Mouse (Mus musculus) lung, adult 18-20 months (tissue): ENCODE data around the gene Kcnb1.

Experiments used
- DNase-seq, 2 experiments: peaks; one replicate each; pipeline ENCODE4 v3.0.0; 2022; ENCODE audit warnings: mixed read lengths in 2 of 2

Kcnb1 gene

DNA sequence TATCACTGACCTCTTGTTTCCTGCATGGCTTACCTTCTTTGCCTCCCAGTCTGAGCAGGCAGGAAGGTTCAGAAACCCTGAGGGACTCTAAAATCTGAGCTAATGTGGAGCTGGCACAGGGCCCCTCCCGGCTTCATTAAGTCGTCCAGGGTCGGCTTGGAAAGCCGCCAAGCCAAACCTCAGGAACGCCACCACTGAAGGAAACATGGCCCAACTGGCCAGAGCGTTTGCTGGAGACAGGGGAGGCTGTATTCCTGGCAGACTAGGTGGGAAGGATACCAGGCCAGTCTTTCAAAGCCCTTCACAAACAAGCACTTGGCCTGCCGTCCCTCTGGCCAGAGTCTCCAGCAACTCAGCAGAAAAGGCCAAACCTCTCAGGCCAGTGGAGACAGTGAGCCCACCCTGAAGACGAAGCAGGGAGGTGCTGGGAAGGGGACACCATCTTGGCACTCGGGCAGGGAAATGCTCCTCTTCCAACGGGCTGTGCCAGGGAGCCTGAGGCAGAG is 27.4 kb downstream of the Kcnb1 start:
- DNase-seq, result peak in 1 of 2 experiments; percentile 28

DNA sequence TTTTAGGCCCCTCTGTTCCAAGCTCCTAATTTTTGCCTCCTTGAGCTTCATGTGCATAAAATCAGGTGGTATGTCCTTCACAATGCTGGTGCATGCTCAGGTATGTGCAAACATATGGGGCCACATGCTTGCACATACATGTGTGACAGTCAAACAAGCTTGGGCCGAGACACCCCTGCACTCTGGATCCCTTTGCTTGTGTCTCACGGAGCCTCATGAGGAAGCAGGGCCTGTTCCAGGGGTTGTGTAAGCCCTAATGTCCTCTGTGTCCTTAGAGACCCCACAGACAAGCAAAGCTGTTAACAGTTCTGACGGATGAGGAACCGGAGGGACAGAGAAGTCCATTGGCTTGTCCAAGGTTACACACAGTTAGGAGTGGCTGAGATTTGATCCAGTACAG is 30.2 kb downstream of the Kcnb1 start:
- no peak for DNase-seq

DNA sequence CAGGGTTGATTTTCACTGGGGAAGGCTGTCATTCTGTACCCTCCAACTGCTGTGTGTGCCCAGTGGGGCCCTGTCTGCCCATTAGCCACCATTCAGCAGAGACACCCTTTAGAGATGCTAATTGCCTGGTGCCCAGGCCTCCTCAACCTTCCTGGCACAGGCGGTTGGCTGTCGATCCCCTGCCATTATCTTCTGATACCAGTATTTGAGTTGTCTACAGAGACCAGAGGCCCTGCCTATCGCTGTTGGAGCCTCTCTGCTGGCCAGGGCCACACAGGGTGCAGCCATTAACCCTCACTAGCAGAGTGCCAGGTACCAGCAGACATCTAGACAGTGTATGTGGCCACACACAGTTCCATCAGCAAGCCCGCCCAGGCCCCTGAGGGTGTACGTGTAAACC is 31.2 kb downstream of the Kcnb1 start:
- DNase-seq, result no peak

DNA sequence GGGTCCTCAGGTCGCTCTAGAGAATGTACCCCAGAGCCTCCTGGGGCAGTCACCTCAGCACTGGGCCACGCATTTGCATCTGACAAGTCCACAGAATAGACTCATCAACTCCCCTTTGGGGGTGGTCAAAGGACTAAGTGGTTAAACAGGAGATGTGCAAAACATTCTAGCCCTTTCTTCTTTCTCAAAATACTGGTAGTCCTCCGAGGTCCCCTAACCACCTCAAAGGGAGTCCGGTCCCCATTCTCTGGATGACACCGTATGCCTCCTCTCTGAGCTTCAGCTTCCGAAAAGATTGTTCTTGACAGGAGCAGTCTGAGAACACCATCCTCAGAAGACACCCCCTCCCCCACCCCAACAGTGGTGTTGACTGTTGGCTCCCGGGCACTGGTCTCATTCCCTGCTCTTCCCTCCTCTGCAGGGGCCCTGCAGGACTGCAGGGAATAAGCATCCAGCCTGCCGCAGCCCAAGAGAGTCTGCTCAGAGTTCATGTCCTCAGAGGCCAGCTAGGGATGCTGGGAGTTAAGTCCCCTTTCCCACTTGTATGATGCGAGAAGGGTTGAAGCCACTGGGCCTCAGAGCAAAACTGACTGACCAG is 33.7 kb downstream of the Kcnb1 start:
- no peak for DNase-seq

DNA sequence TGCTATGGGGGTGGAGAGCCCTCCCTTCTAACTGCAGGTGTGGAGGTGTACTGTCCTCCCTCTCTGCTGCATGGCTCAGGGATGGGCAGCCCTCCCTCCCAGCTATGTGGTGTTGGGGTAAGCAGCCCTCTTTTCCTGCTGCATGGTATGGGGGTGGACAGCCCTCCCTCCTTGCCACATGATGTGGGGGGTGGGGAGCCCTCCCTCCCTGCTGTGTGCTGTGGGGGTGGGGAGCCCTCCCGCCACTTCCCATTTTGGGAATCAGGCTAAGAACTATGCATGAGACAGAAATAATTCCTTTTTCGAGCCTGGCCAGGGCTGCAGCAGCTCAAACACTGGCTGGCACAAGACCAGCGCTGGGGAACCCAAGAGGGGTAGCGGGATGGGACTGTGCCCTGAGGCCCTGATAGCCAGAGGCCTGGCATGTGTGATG is 34.4 kb downstream of the Kcnb1 start:
- DNase-seq, result no peak

DNA sequence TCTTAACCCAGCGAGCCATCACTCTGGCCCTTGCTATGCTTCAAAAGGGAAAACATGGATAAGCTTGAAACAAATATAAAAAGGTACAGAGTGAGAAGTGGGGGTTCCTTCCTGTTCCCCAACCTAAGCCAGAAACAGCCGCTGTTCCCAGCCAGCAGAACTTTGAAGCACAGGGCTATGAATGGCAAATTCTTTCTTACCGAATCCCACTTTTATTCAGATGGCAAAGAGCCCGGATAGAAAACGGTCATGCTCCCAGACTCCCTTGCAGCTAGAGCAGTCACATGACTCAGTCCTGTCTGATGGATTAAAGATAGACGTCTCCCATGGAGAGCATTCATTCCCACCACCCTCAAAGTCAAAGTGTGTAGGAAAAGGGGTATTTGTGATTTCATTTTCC is 39.1 kb downstream of the Kcnb1 start:
- no peak for DNase-seq

DNA sequence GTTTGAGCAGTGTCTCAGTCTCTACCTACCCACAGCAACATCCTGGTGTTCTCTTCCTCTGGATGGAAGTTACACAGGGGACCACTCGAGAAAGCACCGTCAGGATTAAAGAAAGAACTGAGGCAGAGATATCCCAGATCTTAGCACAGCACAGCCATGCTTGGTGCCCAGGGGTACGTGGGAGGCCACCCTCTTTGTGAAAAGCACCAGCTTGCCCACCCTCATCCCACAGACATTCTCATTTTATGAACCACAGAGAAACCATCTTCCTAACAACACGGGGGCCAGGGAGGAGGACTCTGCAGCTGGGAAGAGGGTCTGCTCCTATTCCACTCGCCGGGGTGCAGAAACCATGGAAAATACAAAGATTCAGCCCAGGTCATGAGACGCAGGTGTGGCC is 39.8 kb downstream of the Kcnb1 start:
- DNase-seq, result no peak

DNA sequence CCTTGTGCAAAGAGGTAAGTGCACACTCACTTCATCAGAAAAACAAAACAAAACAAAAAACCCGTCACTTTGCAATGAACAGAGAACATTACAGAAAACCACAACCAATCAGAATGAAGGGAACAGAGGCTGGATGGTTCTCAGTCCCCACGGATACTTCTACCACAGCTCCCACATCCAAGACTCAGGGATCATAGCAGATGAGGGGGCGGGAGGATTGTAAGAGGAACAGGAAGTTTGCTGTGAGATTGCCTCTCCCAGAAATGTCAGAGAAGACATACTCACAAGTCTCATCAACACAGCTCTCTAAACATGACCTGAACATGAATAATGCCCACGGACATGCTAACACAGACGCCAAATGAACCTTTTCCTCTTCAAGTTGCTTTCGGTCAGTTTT is 40.9 kb downstream of the Kcnb1 start:
- no peak for DNase-seq

DNA sequence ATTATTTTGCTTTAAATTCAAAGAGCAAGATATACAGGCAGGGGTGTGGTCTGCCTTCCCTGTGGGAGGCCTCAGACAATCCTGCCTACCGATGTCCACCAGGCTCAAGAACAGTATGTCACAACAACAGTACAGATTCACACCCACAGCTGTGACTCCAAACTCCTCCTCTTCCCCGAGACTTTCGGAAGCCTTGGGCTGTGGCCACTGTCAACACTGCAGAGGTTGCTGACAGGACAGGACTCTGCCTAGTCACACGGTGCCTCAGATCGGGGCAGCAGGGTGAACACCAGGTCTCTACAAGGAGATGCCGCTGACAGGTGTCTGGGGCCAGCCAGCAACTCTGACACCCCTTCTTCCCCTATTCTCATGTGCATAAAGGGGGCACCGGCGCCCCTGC is 42.2 kb downstream of the Kcnb1 start:
- DNase-seq, result no peak

DNA sequence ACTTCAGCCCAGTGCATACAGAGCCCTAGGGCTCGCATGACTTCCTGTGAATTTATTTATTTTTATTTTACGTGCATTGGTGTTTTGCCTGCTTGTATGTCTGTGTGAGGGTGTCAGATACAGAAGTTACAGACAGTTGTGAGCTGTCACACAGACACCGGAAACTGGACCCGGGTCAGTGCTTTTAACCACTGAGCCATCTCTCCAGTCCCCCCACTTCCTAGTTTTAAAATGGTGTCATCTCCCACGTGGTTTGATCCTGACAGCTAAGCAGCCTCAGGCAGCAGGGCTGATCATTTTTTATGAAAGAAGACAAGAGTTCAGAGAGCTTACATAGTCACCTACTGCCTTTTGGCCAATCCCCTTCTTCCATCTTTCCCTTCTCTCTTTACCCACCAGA is 44.1 kb downstream of the Kcnb1 start:
- DNase-seq, result no peak

DNA sequence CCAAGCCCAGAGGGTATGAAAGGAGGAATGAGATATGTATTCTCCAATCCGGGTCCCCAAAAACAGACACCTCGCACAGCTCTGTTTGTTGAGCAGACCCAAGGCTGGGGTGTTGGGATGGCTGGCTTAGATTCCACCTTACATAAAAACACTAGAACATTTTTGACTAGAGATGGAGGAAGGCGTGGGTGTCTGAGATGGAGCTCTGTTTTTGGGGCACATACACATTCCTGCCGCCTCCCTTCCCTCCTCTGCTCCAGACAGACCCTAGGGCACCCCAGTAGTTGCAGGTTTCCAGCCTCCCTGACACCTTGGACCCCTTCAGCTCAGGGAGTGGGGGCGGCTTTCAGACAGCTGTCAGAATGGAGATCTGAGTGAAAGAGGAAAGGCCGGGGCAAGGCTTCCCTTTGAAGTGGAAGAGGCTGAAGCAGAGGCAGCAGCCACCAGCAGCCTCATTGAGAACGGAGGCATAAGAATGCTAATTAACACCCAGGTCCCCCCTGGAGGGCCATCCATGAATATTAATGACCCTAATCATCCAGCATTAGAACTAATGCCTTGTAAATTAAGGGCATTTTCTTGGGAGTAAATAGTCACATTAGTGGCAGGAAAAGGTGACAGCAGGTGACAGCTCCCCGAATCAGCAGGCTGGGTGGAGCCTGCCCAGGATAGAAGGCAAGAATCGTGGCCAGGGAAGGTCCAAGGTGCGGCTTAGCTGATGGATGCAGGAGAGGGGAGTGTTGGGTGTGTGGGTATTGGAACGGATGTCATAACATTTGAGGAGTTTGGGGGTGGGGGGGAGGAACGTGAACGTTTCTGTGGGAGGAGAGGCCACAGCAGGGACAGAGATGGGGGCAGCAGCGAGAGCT is 45.3 kb downstream of the Kcnb1 start:
- no peak for DNase-seq

DNA sequence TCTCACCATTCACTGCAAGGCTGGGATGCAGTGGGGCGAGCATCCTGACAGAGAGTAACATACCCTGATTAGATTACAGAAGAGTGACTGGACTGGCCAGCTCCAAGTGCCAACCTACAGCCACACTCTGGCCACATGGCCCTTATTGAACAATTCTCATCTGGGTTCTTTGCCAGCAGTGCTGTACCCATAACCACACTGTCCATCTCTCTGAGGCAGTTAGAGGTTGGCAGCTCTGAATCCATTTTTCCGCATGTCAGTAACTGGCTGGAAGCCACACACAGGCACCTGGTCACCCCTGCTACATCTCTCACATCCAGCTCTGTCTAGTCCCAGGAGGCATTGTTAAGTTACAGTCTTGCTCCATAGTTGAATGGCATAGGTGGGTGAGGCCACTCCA is 46.0 kb downstream of the Kcnb1 start:
- DNase-seq, result no peak

DNA sequence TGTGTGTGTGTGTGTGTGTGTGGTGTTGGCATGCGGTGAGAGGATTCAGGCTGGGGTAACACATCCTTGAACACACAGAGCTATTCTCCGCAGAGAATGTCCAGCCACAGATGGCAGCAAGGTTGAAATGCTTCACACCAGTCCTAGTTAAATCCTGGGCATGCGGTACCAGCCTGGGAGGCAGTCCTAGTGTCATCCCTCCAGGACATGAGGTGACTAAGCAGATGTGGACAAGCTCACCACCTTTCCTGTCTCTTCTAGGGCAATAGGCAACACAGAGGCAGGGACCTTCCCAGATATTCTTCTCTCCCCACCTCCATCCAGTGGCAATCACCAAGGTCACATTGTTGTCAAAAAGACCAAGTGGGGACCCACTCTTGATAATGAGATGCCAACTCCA is 47.7 kb downstream of the Kcnb1 start:
- DNase-seq, result no peak

DNA sequence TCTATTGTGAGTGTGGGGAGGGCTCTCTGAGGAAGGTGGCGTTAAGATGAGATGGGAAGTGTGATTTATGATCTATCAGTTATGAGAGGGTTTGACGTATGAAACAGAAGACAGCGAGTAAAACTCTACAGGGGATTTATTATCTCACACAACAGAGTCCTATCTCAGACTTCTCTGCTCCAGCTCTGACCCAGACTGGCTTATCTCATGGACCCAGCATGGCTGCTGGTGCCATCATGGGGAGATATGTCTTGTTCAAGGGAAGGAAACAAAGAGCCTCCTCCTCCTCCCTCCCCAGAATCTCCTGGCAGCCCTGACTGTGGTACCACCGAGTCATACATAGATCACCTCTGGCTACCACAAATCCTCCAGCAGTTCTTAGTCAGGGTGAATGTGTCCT is 48.1 kb downstream of the Kcnb1 start:
- DNase-seq, result no peak

DNA sequence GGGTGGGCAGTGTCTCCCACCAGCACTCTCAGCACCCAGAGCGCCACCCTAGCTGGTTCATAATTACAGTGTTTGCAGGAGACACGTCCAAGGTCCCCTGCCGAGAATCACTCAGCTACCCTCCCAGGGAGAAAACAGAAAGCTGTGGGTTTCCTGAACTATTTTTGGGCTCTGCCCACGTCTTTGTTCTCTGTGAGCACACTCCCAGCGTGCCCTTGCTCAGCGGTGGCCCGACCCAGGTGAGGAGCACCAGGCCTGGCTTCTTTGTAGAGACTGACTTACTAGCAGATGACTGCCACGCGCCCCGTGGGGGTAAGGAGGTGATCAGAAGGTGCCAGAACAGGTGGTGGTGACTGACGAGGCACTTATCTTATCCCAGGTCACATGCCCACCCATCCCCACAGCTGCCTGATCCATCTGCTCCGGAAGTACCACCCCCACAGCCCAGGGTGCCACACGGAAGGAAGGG is 50.1 kb downstream of the Kcnb1 start:
- no peak for DNase-seq

DNA sequence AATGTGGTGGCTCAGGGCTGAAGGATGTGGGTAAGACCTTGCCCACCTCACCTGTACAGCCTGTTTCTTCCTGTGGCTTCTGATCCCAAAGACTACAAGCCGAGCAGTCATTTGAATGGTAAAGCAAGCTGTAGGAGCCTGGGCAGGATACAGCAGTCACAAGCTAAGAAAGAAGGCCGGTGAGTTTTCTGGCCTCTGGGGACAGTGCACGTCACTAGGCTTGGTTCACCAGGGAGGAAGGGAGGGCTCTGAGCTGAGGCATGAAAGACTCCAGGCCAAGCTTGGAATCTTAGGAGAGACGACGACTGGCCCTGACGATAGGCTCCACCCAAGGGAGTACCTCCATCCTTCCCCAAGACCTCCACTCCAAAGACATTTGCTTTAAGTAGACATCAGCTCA is 51.3 kb downstream of the Kcnb1 start:
- DNase-seq, result no peak

DNA sequence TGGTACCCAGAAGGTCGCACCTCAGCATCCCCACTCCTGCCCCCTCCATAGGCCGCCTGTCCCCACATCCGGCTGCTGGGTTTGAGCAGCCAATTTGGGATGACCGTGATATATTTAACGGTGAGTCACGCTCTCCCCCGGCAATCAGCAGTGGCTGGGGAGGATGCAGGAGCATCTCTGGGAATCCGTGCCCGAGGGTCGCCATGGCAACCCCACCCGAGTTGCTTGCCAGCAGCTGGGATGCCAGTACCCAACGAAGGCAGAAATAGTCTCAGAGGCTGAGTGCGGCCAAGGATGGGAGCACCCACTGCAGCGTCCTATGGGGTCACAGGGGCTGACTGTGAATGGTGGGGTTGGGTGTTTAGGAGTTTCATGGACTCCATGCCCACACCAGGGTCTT is 53.0 kb downstream of the Kcnb1 start:
- no peak for DNase-seq

DNA sequence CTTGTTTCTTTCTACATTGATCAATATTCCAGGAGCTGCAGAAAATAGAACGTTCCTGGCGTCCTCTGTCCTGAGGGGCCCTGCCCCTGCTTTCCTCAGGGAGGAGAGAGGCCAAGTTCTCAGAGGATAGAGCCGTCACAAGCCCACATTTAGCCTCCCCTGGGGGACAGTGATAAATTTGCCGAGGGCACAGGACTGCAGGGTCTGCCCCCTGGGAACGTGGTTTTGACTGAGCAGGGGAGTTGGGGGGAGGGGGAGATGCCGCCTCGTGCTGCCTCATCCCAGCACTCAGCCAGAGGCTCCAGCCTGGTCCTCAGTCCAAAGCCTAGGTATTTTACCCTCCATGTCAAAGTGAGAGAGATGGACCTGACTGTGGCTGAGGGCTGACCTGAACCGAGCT is 57.9 kb downstream of the Kcnb1 start:
- DNase-seq, result no peak

DNA sequence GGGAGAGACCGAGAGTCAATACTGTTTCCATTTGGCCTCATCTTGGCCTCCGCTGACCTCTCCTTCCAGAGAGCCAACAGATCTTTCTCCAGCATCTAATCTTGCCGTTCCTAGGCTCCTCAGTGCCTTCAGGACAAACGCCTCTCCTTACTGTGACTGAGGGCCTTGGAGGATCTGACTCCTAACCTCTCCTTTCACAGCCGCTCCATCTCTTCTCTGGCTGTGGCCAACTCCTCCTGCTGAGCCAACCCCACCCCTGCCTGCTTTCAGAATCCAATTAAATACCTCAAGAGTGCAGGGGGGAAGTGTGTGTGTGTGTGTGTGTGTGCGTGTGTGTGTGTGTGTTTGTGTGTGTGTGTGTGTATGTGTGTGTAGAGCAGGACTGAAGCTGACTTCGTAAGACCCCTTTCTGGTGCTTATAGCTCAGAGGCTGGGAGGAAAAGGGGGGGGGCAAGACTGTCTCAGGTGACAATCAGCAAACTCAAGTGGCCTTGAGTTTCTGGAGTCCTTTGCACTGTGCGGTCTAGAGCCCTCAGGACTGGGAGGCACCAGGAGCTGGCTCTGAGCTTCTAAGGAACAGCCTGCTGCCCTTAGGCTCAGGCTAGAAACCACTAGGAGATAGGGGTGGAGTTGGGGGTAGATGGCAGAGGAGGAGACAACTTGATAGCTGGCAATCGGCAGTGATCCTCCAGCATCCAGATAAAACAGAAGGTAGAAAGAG is 59.7 kb downstream of the Kcnb1 start:
- no peak for DNase-seq

DNA sequence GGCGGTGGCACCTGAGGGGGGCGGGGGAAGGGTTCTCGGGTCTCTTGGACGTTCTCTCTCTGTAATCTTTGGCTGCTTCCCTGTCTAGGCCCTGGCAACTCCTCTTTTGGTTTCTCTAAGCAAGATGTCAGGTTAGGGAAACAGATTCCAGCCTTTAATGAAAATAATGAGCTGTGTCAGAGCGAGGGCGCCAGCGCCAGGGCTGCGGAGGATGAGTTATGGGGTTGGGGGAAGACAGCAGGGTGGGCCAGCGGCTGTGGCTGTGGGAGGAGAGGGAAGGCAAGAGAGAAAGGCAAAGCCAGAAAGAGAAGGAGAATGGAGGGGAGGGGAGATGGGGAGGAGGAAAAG is 60.4 kb downstream of the Kcnb1 start:
- DNase-seq, result peak; percentile 20 to 23

DNA sequence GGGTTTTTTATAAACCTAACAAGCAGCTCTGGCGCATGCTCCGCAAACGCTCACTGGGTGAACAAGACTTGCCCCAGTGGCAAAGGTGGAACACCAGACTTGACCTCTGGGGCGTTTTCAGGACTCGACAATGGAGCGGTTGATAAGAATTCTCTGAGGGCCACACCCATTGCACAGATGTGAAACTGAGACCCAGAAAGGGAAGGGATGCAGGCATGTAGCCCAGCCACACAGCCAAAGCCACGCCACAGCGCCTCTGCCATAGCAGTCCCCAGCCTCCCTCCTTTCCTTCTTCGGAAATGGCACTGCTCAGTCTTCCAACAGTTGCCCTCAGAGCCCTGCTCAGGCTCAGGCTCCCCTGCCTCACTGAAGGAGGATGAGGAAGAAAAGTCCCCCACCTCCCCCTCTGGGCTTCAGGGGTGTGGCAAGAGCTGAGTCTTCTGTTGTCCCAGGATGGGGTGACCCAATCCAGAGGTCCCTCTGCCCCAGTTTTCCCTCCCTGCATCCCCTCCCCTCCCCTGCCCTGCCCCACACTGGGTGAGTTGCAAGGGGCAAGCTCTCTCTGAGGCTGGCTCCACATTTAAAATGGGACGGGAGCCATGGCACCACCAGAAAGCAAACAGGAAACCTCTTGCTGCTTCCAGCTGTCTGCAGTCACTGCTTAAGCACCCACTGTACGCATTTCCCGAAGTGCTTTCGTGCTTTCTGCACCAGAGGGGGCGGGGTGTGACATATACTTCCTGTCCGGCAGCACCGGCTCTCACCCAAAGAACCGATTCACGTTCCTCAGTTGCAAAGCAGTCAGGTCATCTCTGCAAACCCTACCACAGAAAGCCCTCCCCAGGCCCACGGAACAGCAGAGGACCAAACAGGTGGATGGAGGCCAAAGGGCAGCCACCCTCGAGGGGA is 61.0 kb downstream of the Kcnb1 start:
- DNase-seq, result peak; percentile 59 to 71

DNA sequence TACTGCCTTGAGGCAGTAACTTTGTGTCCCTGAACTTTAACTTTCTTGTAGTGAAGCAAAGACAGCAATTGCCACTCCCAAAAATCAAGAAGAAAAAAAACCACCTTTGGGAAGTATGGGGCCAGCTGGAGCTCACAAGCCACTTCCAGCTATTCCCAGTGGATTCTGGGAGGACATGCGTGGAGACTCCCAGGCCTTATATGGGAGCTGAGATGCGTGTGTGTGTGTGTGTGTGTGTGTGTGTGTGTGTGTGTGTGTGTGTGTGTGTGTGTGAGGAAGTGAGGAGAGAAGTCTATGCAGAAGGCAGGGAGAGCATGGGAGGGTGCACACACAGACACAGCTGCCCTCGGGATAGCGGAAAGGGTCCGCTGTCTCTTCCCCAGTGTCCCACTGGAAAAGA is 62.6 kb downstream of the Kcnb1 start:
- no peak for DNase-seq

DNA sequence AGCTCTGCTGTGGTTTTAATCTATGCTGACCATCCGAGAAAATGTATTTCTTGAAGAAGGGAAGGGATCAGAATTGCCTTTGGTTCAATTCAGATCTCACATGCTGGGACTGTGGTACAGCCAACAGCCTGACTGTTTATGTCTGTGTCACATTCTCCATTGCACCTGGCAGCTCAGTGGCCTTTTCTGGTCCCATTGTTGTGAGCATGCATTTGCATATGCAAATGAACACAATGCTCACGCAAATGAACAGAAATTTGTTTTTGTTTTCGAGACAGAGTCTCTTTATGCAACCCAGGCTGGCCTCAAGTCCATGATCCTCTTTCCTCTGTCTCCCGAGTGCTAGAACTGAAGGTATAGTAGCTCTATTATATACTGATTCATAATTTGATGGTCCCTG is 64.2 kb downstream of the Kcnb1 start:
- no peak for DNase-seq
